Mouse (Mus musculus) lung, postnatal 0 days (tissue): Measurements from ENCODE around the gene Cntrl.

Experiments
- CTCF ChIP-seq: IDR thresholded peaks from 2 replicates; pipeline ENCODE4 v1.5.1; 2016; ENCODE audit warnings: antibody characterized with exemption, mild to moderate bottlenecking
- EP300 ChIP-seq: IDR thresholded peaks from 2 replicates; pipeline ENCODE4 v1.6.1; 2016; ENCODE audit warnings: antibody characterized with exemption, mild to moderate bottlenecking, control low read depth

DNA sequence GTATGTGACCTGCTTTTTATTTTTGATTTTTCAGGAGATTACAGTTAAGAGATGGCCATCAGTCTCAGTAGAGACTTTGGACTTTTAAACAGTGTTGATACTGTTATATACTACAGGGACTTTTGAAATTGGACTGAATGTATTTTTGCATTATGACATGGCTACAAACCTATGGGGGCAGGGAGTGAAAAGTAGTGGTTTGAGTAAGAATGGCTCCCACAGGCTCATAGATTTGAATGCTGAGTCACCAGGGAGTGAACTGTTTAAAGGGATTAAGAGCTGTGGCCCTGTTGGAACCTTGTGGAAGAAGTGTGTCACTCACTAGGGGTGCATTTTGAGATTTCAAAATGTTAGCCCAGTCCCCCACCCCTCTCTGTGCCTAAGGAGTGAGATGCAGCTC, 94.4 kb downstream of the Cntrl start:
- no peak for TF ChIP-seq EP300
- no peak for TF ChIP-seq CTCF
